Mouse (Mus musculus) spleen, adult 18-20 months (tissue): ENCODE results near the gene Aldh3a1.
"Not testable (repeated sequence)": the region's sequence is repeated elsewhere in the genome, so short reads cannot be mapped to it uniquely, and the experiment has no call there.

Experiments
- DNase-seq, 2 experiments: peaks; one replicate each; pipeline ENCODE4 v3.0.0; 2022; ENCODE audit warnings: mixed read lengths in 2 of 2

Gene Aldh3a1

GRCm38 (mm10) chr11:61207487-61208246 lies at the start of gene Aldh3a1:
Gene Aldh3a1 (plus strand): TSS chr11:61207537.
- no peak for DNase-seq

GRCm38 (mm10) chr11:61158141-61158540 lies 49.2 kb upstream of the Aldh3a1 start:
- no peak for DNase-seq

- no peak for DNase-seq
Measured at GRCm38 (mm10) chr11:61159796-61160732, 47.3 kb upstream of the Aldh3a1 start.

- DNase-seq, result no peak
Measured at GRCm38 (mm10) chr11:61161121-61161520, 46.2 kb upstream of the Aldh3a1 start.

- no peak for DNase-seq
Measured at GRCm38 (mm10) chr11:61162776-61163175, 44.6 kb upstream of the Aldh3a1 start.

- no peak for DNase-seq
Measured at GRCm38 (mm10) chr11:61163341-61163740, 44.0 kb upstream of the Aldh3a1 start.

- no peak for DNase-seq
Measured at GRCm38 (mm10) chr11:61164366-61164765, 43.0 kb upstream of the Aldh3a1 start.

GRCm38 (mm10) chr11:61164881-61165280 lies 42.5 kb upstream of the Aldh3a1 start:
- DNase-seq, result no peak

- DNase-seq, result no peak
Measured at GRCm38 (mm10) chr11:61170184-61170583, 37.2 kb upstream of the Aldh3a1 start.

- DNase-seq, result not testable (repeated sequence)
Measured at GRCm38 (mm10) chr11:61173477-61173876, 33.9 kb upstream of the Aldh3a1 start.

GRCm38 (mm10) chr11:61174291-61174820 lies 33.0 kb upstream of the Aldh3a1 start:
- no peak for DNase-seq

GRCm38 (mm10) chr11:61174821-61175658 lies 32.3 kb upstream of the Aldh3a1 start, which contains the start of gene Usp22:
Gene Usp22 (minus strand): TSS chr11:61175055.
- peak; percentile 97 to 99 for DNase-seq

GRCm38 (mm10) chr11:61175778-61176177 lies 31.6 kb upstream of the Aldh3a1 start:
- DNase-seq, result no peak

GRCm38 (mm10) chr11:61176321-61176720 lies 31.0 kb upstream of the Aldh3a1 start:
- DNase-seq, result no peak

GRCm38 (mm10) chr11:61180361-61180760 lies 27.0 kb upstream of the Aldh3a1 start:
- no peak for DNase-seq

GRCm38 (mm10) chr11:61181624-61182023 lies 25.7 kb upstream of the Aldh3a1 start:
- DNase-seq, result no peak

- DNase-seq, result no peak
Measured at GRCm38 (mm10) chr11:61183820-61184219, 23.5 kb upstream of the Aldh3a1 start.

- DNase-seq, result no peak
Measured at GRCm38 (mm10) chr11:61190776-61191175, 16.6 kb upstream of the Aldh3a1 start.

- DNase-seq, result not testable (repeated sequence)
Measured at GRCm38 (mm10) chr11:61192123-61192522, 15.2 kb upstream of the Aldh3a1 start.

GRCm38 (mm10) chr11:61192779-61193178 lies 14.6 kb upstream of the Aldh3a1 start:
- no peak for DNase-seq

GRCm38 (mm10) chr11:61193392-61193791 lies 13.9 kb upstream of the Aldh3a1 start:
- DNase-seq, result peak; percentile 35 to 71

- no peak for DNase-seq
Measured at GRCm38 (mm10) chr11:61196616-61197353, 10.6 kb upstream of the Aldh3a1 start.
